Mouse (Mus musculus) liver, embryonic 14.5 days (tissue): Measurements from ENCODE around the gene Entpd4b.
"Not testable (repeated sequence)": the region's sequence is repeated elsewhere in the genome, so short reads cannot be mapped to it uniquely, and the experiment has no call there.

ENCODE experiments used
- CTCF ChIP-seq: IDR thresholded peaks from 2 replicates; pipeline ENCODE4 v1.5.1; 2016; ENCODE audit warnings: antibody characterized with exemption, low read depth, control low read depth
- EP300 ChIP-seq: IDR thresholded peaks from 2 replicates; pipeline ENCODE4 v1.6.1; 2016; ENCODE audit warnings: antibody characterized with exemption, low read depth

- not testable (repeated sequence) for TF ChIP-seq CTCF, EP300
These were observed 1.6 kb downstream of the Entpd4b start for GRCm38 (mm10) chr14:69556820-69557219.
